Comparison of ENCODE assay signal across 8 mouse cellular contexts in the genomic region with DNA sequence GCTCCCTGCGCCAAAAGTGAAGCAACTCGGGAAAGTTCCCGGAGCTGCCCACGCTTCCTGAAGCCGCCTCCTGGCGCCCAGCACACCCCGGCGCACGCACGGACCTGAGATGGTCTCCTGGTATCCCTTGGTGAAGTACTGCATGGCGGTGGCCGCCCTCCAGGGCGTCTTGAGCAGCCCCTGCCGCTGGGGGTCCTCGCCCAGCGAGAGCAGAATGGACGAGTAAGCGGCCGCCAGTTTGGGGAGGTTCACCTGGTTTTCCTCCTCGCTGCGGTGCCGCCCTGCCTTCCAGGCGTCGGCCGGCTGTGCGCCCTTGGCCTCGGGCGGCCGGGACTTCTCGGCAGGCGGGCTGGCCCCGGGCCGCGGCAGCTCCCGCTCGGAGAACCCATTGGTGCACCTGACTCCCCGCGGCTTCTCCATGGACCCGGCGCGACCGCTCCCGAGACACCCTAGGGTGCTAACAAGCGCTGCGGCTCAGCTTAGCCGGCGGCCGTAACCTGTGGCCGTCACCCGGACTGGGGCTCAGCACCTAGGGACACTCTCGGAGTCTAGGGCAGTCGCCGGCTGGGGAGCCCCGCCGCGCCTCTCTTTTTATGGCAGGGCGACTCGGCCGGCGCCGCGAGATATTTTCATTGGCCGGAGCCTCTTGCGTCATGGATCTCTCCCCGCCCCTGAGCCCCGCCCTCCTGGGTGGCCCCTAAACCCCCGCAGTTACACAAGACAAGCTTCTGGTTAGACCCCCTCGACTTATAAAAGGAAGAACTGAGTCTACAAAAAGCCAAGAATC. TPM values are rescaled to one million over a fixed set of nuclear protein-coding genes. Genes with fewer than 3 reads are reported as not detected.
DNase-seq lines count a peak whose midpoint lies in the region; ATAC-seq and TF ChIP-seq lines count a peak whose summit lies in the region.

Gene Gch1, minus strand, starts transcription at position 566 of the 787 bp plus-strand sequence.

- H3K9ac ChIP-seq in heart, embryonic 16.5 days (ENCODE audit: low read length): peak within 1 kb of the TSS; percentile 85
- peak within 1 kb of the TSS; percentile 75 for H3K9ac ChIP-seq in liver, embryonic 15.5 days
- peak within 1 kb of the TSS; percentile 26 for H3K9ac ChIP-seq in neural tube, embryonic 11.5 days (ENCODE audit: low read length)
- peak within 1 kb of the TSS; percentile 72 for H3K9ac ChIP-seq in stomach, postnatal 0 days (ENCODE audit: low read length)

- peak within 1 kb of the TSS; percentile 76 for H3K4me3 ChIP-seq in forebrain, embryonic 10.5 days
- H3K4me3 ChIP-seq in heart, embryonic 16.5 days (ENCODE audit: low read length): peak within 1 kb of the TSS; percentile 85
- peak within 1 kb of the TSS; percentile 70 for H3K4me3 ChIP-seq in liver, embryonic 15.5 days (replicated peaks)
- H3K4me3 ChIP-seq in neural tube, embryonic 11.5 days (ENCODE audit: low read depth, low read length): peak within 1 kb of the TSS; percentile 51
- peak within 1 kb of the TSS; percentile 63 for H3K4me3 ChIP-seq in stomach, postnatal 0 days (ENCODE audit: low read depth, low read length)

- no peaks in the 10 kb centered on the region for H3K9me3 ChIP-seq in forebrain, embryonic 10.5 days
- H3K9me3 ChIP-seq in heart, embryonic 16.5 days (replicated peaks; ENCODE audit: control insufficient read depth, low read length): no peaks in the 10 kb centered on the region
- no peaks in the 10 kb centered on the region for H3K9me3 ChIP-seq in liver, embryonic 15.5 days (replicated peaks)
- H3K9me3 ChIP-seq in neural tube, embryonic 11.5 days (ENCODE audit: control insufficient read depth, low read length): no peaks in the 10 kb centered on the region; the same call in 1 of the 2 replicates
- H3K9me3 ChIP-seq in stomach, postnatal 0 days (ENCODE audit: control insufficient read depth, low read length): no peaks in the 10 kb centered on the region

- TF ChIP-seq CTCF in stomach, postnatal 0 days (IDR thresholded peaks at IDR 0.05; ENCODE audit: low read depth): peak; percentile 35

- peaks cover 27% of the 10 kb centered on the region for H3K27me3 ChIP-seq in forebrain, embryonic 10.5 days (ENCODE audit: poor library complexity, severe bottlenecking)
- no peaks in the 10 kb centered on the region for H3K27me3 ChIP-seq in heart, embryonic 16.5 days (ENCODE audit: control insufficient read depth, insufficient read depth, low read length)
- peaks cover 20% of the 10 kb centered on the region for H3K27me3 ChIP-seq in liver, embryonic 15.5 days
- peaks cover 13% of the 10 kb centered on the region for H3K27me3 ChIP-seq in neural tube, embryonic 11.5 days (ENCODE audit: control insufficient read depth, insufficient read depth, low read length)
- no peaks in the 10 kb centered on the region for H3K27me3 ChIP-seq in stomach, postnatal 0 days (ENCODE audit: control insufficient read depth, insufficient read depth, low read length)

- peak; percentile 87 for DNase-seq in CD4-positive helper T cell, adult 2 months (ENCODE audit: low read depth, low spot score)
- DNase-seq in c-Kit-positive CD71-negative TER-119-negative erythroid progenitor cells, embryonic 14.5 days (ENCODE audit: low read depth): peak; percentile 73
- peak; percentile 69 for DNase-seq in forebrain, embryonic 10.5 days (ENCODE audit: extremely low spot score, low spot score)
- peak; percentile 81 to 85 for DNase-seq in kidney, postnatal 4 days
- DNase-seq in neural tube, embryonic 11.5 days (ENCODE audit: low spot score): peak; percentile 78
- peak; percentile 82 for DNase-seq in stomach, postnatal 0 days (ENCODE audit: low spot score)

- peaks cover 11% of the 10 kb centered on the region for H3K4me1 ChIP-seq in forebrain, embryonic 10.5 days
- peaks cover 6% of the 10 kb centered on the region for H3K4me1 ChIP-seq in heart, embryonic 16.5 days (ENCODE audit: control insufficient read depth, insufficient read depth, low read length)
- peaks cover 34% of the 10 kb centered on the region for H3K4me1 ChIP-seq in liver, embryonic 15.5 days (replicated peaks)
- peaks cover 6% of the 10 kb centered on the region for H3K4me1 ChIP-seq in neural tube, embryonic 11.5 days (ENCODE audit: control insufficient read depth, insufficient read depth, low read length)
- no peaks in the 10 kb centered on the region for H3K4me1 ChIP-seq in stomach, postnatal 0 days (replicated peaks; ENCODE audit: control insufficient read depth, insufficient read depth)

- H3K36me3 ChIP-seq in forebrain, embryonic 10.5 days (replicated peaks): no peaks in the 10 kb centered on the region
- no peaks in the 10 kb centered on the region for H3K36me3 ChIP-seq in heart, embryonic 16.5 days (ENCODE audit: control insufficient read depth, insufficient read depth)
- H3K36me3 ChIP-seq in liver, embryonic 15.5 days (replicated peaks): no peaks in the 10 kb centered on the region
- no peaks in the 10 kb centered on the region for H3K36me3 ChIP-seq in neural tube, embryonic 11.5 days (ENCODE audit: control insufficient read depth, insufficient read depth, low read length)
- no peaks in the 10 kb centered on the region for H3K36me3 ChIP-seq in stomach, postnatal 0 days (ENCODE audit: control insufficient read depth, insufficient read depth, low read length)

- ATAC-seq in heart, embryonic 16.5 days (replicated peaks; ENCODE audit: extremely low read depth, insufficient read depth, low FRiP score): peak; percentile 89
- ATAC-seq in liver, embryonic 15.5 days (ENCODE audit: insufficient read depth): peak; percentile 90
- peak; percentile 91 for ATAC-seq in neural tube, embryonic 11.5 days (ENCODE audit: insufficient read depth, low FRiP score, low TSS enrichment)
- peak; percentile 80 for ATAC-seq in stomach, postnatal 0 days (ENCODE audit: low FRiP score, low TSS enrichment)

- peak within 1 kb of the TSS; percentile 40 for H3K27ac ChIP-seq in forebrain, embryonic 10.5 days
- H3K27ac ChIP-seq in heart, embryonic 16.5 days (ENCODE audit: low read length): peak within 1 kb of the TSS; percentile 72
- H3K27ac ChIP-seq in liver, embryonic 15.5 days (replicated peaks): peak within 1 kb of the TSS; percentile 66
- H3K27ac ChIP-seq in neural tube, embryonic 11.5 days (ENCODE audit: low read depth, low read length): no peak within 1 kb of the TSS
- peak within 1 kb of the TSS; percentile 50 for H3K27ac ChIP-seq in stomach, postnatal 0 days (replicated peaks)

- no peak for TF ChIP-seq EP300 in stomach, postnatal 0 days (optimal IDR thresholded peaks at IDR 0.05)

- under 1% methylated on average over 68 of the region's 68 CpGs for WGBS in forebrain, embryonic 10.5 days
- WGBS in heart, embryonic 16.5 days: under 1% methylated on average over 68 of the region's 68 CpGs
- WGBS in liver, embryonic 15.5 days (ENCODE audit: insufficient replicate concordance): under 1% methylated on average over 68 of the region's 68 CpGs
- under 1% methylated on average over 67 of the region's 68 CpGs for WGBS in neural tube, embryonic 11.5 days
- WGBS in stomach, postnatal 0 days: under 1% methylated on average over 68 of the region's 68 CpGs

- peak within 1 kb of the TSS; percentile 97 for H3K4me2 ChIP-seq in heart, embryonic 16.5 days (ENCODE audit: low read depth, low read length)
- peak within 1 kb of the TSS; percentile 92 for H3K4me2 ChIP-seq in liver, embryonic 15.5 days
- peak within 1 kb of the TSS; percentile 90 for H3K4me2 ChIP-seq in neural tube, embryonic 11.5 days (ENCODE audit: low read depth)
- H3K4me2 ChIP-seq in stomach, postnatal 0 days (replicated peaks; ENCODE audit: low read depth): peak within 1 kb of the TSS; percentile 98

RNA-seq across cellular contexts. Expression of gene Gch1, which starts in this region (rescaled TPM):
- 0.73 and 0.74 TPM in 2 replicates for polyA plus RNA-seq in forebrain, embryonic 10.5 days (2016; fragmentation: Nextera tagmentation; extraction: Ambion mirVana)
- polyA plus RNA-seq in heart, embryonic 16.5 days (2015; fragmentation: Nextera tagmentation; extraction: Ambion mirVana): 6.9 and 7.0 TPM in 2 replicates
- 4.5 and 4.9 TPM in 2 replicates for polyA plus RNA-seq in liver, embryonic 15.5 days (2015; fragmentation: Nextera tagmentation; extraction: Ambion mirVana)
- 2.3 and 2.4 TPM in 2 replicates for polyA plus RNA-seq in neural tube, embryonic 11.5 days (2014; fragmentation: Nextera tagmentation; extraction: Ambion mirVana)
- polyA plus RNA-seq in stomach, postnatal 0 days (2015; fragmentation: Nextera tagmentation; extraction: Ambion mirVana): 12.0 and 12.4 TPM in 2 replicates

Comparison
In these comparisons a context has a peak if more than half of its experiments do, and no peak if none do; other contexts are left out.
1. Peak in DNase-seq, H3K4me3 ChIP-seq and H3K27ac ChIP-seq in forebrain, embryonic 10.5 days; RNA of the gene not detected or under 1 TPM.
2. H3K9ac ChIP-seq: peak in every context shown above with its lines; median percentile 85 in heart, embryonic 16.5 days; 75 in liver, embryonic 15.5 days; 72 in stomach, postnatal 0 days; 26 in neural tube, embryonic 11.5 days.